Comparison of ENCODE assay signal across 10 mouse cellular contexts in genomic region chr3:157080585-157080984, GRCm38 (mm10).
"Had no signal": no experiment of that assay in that cellular context is flagged by ENCODE, and none has a peak within 500 bp of the region (broad histone marks: within the 10 kb centered on the region; RNA-seq: fewer than 3 reads in every experiment).

No protein-coding gene starts in this region.

- H3K4me2 ChIP-seq: liver, embryonic 13.5 days; midbrain, embryonic 11.5 days had no signal

- H3K9ac ChIP-seq: liver, embryonic 13.5 days had no signal

- H3K27me3 ChIP-seq: liver, embryonic 13.5 days had no signal

- H3K4me1 ChIP-seq: liver, embryonic 13.5 days had no signal

- DNase-seq: kidney, adult 18-20 months; kidney, postnatal 36 days; liver, embryonic 13.5 days; midbrain, embryonic 14.5 days; thymus, adult 18-20 months; thymus, postnatal 36 days had no signal

- H3K9me3 ChIP-seq: liver, embryonic 13.5 days had no signal

- H3K27ac ChIP-seq: kidney, postnatal 0 days; liver, embryonic 13.5 days had no signal

- H3K36me3 ChIP-seq: liver, embryonic 13.5 days had no signal

- H3K4me3 ChIP-seq: liver, embryonic 13.5 days had no signal

- ATAC-seq: intestine, embryonic 16.5 days; lung, postnatal 0 days had no signal
